Mouse (Mus musculus) brain, embryonic 14.5 days (tissue): ENCODE data around the gene Lysmd4.

ENCODE experiments used
- CTCF ChIP-seq: fragments of 200-500 bp; IDR thresholded peaks from 2 replicates; pipeline ENCODE4 v1.5.1; 2012; ENCODE audit warnings: inconsistent platforms, mild to moderate bottlenecking, moderate library complexity, borderline replicate concordance; ENCODE audit not compliant: insufficient read depth, insufficient read length; ENCODE audit errors: extremely low read depth
- POLR2A ChIP-seq: fragments of 200-500 bp; IDR thresholded peaks from 2 replicates; pipeline ENCODE4 v1.6.1; 2012; ENCODE audit warnings: mild to moderate bottlenecking, inconsistent platforms, borderline replicate concordance; ENCODE audit not compliant: poor library complexity, insufficient read depth, insufficient read length, severe bottlenecking; ENCODE audit errors: extremely low read depth

GRCm38 (mm10) chr7:67217025-67217424 lies 5.3 kb upstream of the Lysmd4 start:
- TF ChIP-seq CTCF (peak; percentile 73), POLR2A (no peak)
